Mouse (Mus musculus) thymus, adult 2 months (tissue): ENCODE data around the gene Slc16a6.

ENCODE experiments used
- CTCF ChIP-seq: fragments of 200-500 bp; IDR thresholded peaks from 2 replicates; pipeline ENCODE4 v1.5.1; 2012; ENCODE audit warnings: mild to moderate bottlenecking, control low read depth, low read length, moderate library complexity, borderline replicate concordance; ENCODE audit not compliant: control insufficient read depth, poor library complexity, insufficient read depth; ENCODE audit errors: extremely low read depth
- POLR2A ChIP-seq: fragments of 200-500 bp; IDR thresholded peaks from 2 replicates; pipeline ENCODE4 v1.6.1; 2012; ENCODE audit warnings: mild to moderate bottlenecking, low read length, control low read depth, moderate library complexity; ENCODE audit not compliant: control insufficient read depth, poor library complexity, insufficient read depth; ENCODE audit errors: extremely low read depth

GRCm38 (mm10) chr11:109466987-109467386, 6.4 kb downstream of the Slc16a6 start:
- no peak for TF ChIP-seq CTCF
- no peak for TF ChIP-seq POLR2A
